Mouse (Mus musculus): Measurements from ENCODE around the gene Aurkaip1. TPM values are rescaled to one million over a fixed set of nuclear protein-coding genes. Genes with fewer than 3 reads are reported as not detected.

Aurkaip1 gene
- total RNA-seq, 4 experiments from 2014 or later: 134 to 175 (median 158) TPM

DNA sequence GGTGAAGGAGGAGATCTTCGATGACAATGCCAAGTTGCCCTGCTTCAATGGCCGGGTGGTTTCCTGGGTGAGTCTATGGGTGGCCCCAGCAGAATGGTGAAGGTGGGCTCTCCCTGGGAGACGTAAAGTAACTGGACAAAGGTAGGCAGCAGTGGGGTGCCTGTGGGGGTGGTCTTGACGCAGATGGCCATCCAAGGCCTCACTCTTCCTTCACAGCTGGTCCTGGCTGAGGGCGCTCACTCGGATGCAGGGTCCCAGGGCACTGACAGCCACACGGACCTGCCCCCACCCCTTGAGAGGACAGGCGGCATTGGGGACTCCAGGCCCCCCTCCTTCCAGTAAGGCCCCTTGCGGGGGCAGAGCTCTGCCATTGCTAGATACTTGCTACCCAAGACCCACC, 22.3 kb downstream of the Aurkaip1 start:
- no peak for DNase-seq

DNA sequence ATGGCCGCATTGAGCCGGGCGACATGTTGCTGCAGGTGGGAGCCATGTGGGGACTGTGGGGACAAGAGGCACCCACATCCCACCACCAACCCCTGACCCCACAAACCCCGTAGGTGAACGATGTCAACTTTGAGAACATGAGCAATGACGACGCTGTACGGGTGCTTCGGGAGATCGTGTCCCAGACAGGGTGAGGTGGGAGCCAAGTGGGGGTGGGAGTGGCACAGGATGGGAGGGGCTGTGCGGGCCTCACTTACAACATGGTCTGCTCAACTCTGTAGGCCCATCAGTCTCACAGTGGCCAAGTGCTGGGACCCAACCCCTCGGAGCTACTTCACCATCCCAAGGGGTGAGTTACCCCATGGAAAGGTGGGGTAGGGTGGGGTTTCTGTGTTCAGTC, 23.9 kb downstream of the Aurkaip1 start:
- no peak for DNase-seq

DNA sequence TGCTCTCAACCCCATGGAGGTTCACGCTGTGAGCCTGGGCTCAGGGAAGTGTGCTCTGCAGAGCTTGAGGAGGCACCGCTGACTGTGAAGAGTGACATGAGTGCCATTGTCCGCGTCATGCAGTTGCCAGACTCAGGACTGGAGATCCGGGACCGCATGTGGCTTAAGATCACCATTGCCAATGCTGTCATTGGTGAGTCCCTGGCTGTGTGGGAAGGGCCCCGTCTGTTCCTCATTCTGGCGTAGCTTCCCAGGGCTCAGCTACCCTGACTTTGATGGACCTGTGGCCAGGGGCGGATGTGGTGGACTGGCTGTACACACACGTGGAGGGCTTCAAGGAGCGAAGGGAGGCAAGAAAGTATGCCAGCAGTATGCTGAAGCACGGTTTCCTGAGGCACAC, 25.0 kb downstream of the Aurkaip1 start:
- no peak for DNase-seq

DNA sequence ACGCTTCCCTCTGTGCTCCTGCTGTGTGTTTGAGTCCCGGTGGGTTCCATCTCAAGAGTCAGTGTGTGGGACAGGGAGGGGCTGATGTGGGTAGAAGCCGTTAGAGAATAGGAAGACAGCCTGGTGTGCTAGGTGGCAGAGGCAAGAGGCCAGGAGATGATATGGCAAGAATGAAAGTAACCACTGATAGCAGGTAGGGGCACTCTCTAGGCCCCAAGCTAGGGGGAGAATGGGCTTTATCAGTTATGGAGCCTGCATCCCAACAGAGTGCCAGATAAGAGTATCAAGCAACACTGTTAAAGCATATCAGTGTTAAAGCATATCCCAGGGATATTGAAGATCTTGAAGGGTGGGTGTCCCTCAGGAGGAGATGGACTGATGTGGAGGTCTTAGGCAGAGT, 25.8 kb downstream of the Aurkaip1 start:
- peak; percentile 0 for DNase-seq

DNA sequence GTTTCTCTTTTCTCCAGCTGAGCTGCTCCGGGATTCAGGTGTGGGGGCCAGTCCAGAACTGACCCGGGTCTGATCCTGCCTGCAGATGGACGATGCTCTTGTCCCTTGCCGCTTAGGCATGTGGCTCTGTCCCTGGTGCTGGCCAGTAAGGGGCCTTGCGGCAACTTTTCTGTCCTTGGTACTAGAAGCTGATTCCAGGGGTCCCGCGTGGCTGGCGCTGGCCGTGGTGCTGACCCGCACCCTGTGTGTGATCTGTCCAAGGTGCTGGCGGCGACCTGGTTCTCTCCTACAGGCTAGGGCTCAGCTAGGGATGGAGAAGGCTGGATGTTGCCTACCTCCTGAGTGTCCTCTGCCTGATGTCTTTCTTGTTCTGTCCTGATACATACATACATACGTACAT, 28.2 kb downstream of the Aurkaip1 start:
- peak; percentile 31 for DNase-seq

DNA sequence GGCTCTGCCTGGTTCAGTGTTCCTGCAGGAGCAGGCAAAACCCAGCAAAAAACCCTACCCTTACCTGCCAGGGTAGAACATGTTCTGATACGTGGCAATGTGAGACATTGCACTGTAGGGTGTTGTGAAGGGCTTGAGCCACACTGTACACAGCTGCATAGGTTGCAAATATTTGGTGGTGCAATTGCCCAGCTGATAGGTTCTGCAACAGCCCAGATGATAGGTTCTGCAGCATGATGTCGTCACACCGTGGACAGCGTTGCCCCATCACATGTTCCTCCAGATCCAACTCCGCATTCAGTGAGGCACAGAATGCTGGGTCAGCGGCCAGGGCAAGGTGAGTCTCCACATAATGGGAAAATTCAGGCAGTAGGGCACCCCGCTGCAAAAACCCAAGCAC, 30.7 kb downstream of the Aurkaip1 start:
- peak; percentile 6 for DNase-seq

DNA sequence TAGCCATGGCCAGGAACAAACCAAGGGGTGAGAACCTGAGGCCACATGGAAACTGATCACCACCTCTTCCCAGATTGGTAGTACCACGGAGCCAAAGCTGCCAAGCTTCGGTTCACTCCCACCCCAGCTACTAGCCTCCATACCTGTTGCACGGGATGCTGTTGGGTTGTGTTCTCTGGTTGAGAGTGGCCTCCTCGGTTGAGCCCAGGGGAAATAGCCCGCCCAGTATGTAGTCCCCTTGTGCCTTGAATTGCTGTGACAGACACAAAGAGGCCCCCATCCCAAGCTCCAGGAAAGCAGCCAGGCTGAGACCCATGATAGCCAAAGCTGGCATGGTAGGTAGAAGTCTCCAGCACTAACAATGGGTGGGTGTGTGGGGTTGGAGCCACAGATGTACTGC, 31.9 kb downstream of the Aurkaip1 start, which contains the start of gene Tas1r3:
Tas1r3 (minus strand) TSS at position 362 of the 400 bp plus-strand sequence.
- peak; percentile 4 for DNase-seq

DNA sequence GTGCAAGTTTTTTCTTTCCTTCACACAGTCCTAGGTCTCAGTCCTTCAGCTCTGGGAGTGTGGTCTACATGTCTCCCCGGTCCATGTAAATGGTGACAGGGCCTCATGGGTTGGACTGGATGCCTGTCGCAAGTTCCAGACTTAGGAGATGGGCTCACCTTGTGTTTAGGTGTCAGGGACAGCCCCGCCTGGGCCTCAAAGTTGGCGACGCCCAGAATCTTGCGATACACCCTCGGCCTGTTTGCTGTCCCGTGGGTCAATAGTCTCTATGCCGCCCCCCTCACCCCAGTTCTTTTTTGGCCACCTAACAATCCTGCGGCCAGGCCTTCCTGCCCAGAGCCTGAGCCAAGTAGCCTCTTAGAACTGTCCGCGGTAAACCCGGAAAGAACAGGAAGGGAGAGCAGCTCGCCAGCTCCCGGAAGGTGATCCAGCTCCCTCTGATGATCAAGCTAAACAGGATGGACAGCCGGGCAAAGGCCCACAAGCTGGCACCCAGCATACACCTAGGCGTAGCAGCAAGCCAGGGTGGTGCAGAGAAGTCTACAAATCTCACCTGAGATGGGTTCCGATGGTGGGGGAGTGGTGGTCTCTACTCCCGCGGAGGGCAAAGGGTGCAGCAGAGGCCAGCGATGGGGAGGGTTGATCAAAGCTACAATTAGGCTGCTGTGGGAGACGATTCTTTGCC, 37.7 kb downstream of the Aurkaip1 start:
- no peak for DNase-seq

DNA sequence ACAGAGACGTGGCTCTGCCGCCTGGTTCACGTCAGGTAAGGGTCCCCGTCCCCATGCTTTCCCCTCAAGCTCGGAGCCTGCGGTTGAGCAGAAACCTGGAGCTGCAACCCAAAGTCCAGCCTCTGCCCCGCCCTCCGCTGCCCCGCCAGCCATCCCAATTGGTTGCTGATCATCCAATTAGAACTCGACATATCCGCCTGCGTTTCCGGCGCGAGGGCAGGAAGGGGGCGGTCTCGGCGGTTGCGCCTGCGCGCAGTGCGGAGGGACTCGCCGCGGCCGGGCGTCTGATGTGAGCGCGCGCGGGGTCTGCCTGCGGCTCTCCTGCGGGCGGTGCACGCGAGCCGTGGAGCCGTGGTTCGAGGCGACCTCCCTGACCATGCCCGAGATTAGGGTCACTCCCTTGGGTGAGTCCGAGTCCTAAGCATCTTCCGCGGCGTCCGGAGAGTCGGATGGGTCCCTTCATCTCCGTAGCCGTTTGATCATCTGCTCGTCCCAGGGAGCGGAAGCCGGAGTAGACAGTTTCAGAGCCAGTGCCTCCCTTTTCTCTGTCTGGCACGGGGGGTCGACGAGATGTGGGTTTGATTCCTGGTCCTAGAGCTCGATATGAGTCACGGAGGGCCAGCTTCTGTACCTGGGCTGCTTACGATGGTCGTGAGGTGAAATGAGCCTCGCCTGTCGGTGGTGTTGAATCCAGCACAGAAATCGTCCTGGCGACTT, 38.4 kb downstream of the Aurkaip1 start, which contains the start of the genes Cptp and Ints11:
Cptp (minus strand) TSS at position 124 of the 717 bp plus-strand sequence.
Ints11 (plus strand) TSS at position 230 of the 717 bp plus-strand sequence.
- peak; percentile 96 for DNase-seq

DNA sequence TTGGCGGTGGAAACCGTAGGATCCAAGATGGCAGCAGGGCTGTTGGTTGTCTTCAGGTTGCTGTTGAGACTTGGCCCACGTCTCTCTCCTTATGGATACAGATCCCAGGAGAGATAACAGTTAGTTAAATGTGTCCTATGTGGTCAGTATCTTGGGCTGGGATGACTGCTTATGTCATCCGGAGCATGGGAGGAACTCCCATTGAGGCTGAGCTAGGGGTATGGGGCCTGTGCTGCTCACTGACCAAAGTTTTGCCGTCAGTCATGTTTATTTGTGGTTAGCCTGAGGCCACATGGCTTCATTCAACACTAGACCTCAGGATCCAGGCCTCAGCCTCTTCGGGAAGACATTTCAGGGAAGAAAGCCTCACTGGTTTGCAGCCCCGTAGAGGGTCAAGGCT, 40.3 kb downstream of the Aurkaip1 start:
- no peak for DNase-seq

Small RNA genes within 50 kb of the gene (microRNA-seq; reads per million reads assigned to microRNA genes)
- 0 reads per million in 2 experiments for gene Gm27743

Other genes with a start within 250 kb of the Aurkaip1 start
- 10 to 100 TPM; 38.8 to 54.2 (median 44.9) TPM for gene Slc35e2, start 229.9 kb upstream of the Aurkaip1 start, total RNA-seq (2022)
- gene Cdk11b, start 206.4 kb upstream of the Aurkaip1 start, total RNA-seq (2022): 10 to 100 TPM; 43.1 to 56.6 (median 47.3) TPM
- gene Gm10563, start 185.9 kb upstream of the Aurkaip1 start, total RNA-seq (2022): not detected
- gene Mmp23, start 177.9 kb upstream of the Aurkaip1 start, total RNA-seq (2022): 1 to 10 TPM; 4.8 to 8.4 (median 6.7) TPM
- gene Mib2, start 162.1 kb upstream of the Aurkaip1 start, total RNA-seq (2022): 10 to 100 TPM; 53.5 to 74.5 (median 61.5) TPM
- gene Fndc10, start 136.9 kb upstream of the Aurkaip1 start, total RNA-seq (2022): 10 to 100 TPM; 67.7 to 72.0 (median 69.9) TPM
- 100 to 1,000 TPM; 106 to 127 (median 114) TPM for gene Ssu72, start 126.5 kb upstream of the Aurkaip1 start, total RNA-seq (2022)
- 1 to 10 TPM in 3 of 4 experiments, under 1 TPM in 1; 0.90 to 1.2 (median 1.1) TPM for gene Tmem240, start 96.5 kb upstream of the Aurkaip1 start, total RNA-seq (2022)
- gene Atad3a, start 70.2 kb upstream of the Aurkaip1 start, total RNA-seq (2022): 10 to 100 TPM; 69.5 to 90.1 (median 77.6) TPM
- gene Vwa1, start 56.6 kb upstream of the Aurkaip1 start, total RNA-seq (2022): 1 to 10 TPM; 3.2 to 6.9 (median 4.7) TPM
- gene Tmem88b, start 45.4 kb upstream of the Aurkaip1 start, total RNA-seq (2022): 1 to 10 TPM in 1 of 4 experiments, under 1 TPM in 3; 0.17 to 1.0 (median 0.62) TPM
- not detected for gene Ankrd65, start 40.8 kb upstream of the Aurkaip1 start, total RNA-seq (2022)
- 100 to 1,000 TPM; 102 to 144 (median 126) TPM for gene Mrpl20, start 28.4 kb upstream of the Aurkaip1 start, total RNA-seq (2022)
- 100 to 1,000 TPM in 3 of 4 experiments, 10 to 100 TPM in 1; 88.5 to 164 (median 122) TPM for gene Ccnl2, start 18.8 kb upstream of the Aurkaip1 start, total RNA-seq (2022)
- gene Mxra8, start 8.4 kb downstream of the Aurkaip1 start, total RNA-seq (2022): 10 to 100 TPM; 45.1 to 93.9 (median 66.8) TPM
- 100 to 1,000 TPM in 1 of 4 experiments, 10 to 100 TPM in 3; 69.6 to 110 (median 73.1) TPM for gene Dvl1, start 16.1 kb downstream of the Aurkaip1 start, total RNA-seq (2022)
- gene Tas1r3, start 32.1 kb downstream of the Aurkaip1 start, total RNA-seq (2022): 1 to 10 TPM in 1 of 4 experiments, under 1 TPM in 3; 0.46 to 1.2 (median 0.62) TPM
- 10 to 100 TPM; 16.4 to 29.0 (median 17.9) TPM for gene Cptp, start 38.2 kb downstream of the Aurkaip1 start, total RNA-seq (2022)
- gene Ints11, start 38.3 kb downstream of the Aurkaip1 start, total RNA-seq (2022): 10 to 100 TPM; 32.3 to 34.6 (median 33.3) TPM
- 10 to 100 TPM; 23.2 to 51.5 (median 41.4) TPM for gene Pusl1, start 60.5 kb downstream of the Aurkaip1 start, total RNA-seq (2022)
- gene Acap3, start 60.5 kb downstream of the Aurkaip1 start, total RNA-seq (2022): 10 to 100 TPM; 18.2 to 49.2 (median 30.9) TPM
- 10 to 100 TPM; 64.3 to 87.8 (median 77.0) TPM for gene Ube2j2, start 112.6 kb downstream of the Aurkaip1 start, total RNA-seq (2022)
- gene C1qtnf12, start 131.0 kb downstream of the Aurkaip1 start, total RNA-seq (2022): 10 to 100 TPM; 34.7 to 88.1 (median 58.1) TPM
- gene B3galt6, start 161.4 kb downstream of the Aurkaip1 start, total RNA-seq (2022): 1 to 10 TPM; 7.8 to 9.5 (median 8.9) TPM
- 100 to 1,000 TPM; 290 to 326 (median 308) TPM for gene Sdf4, start 161.6 kb downstream of the Aurkaip1 start, total RNA-seq (2022)
- 1 to 10 TPM; 1.0 to 3.0 (median 2.0) TPM for gene Tnfrsf4, start 182.6 kb downstream of the Aurkaip1 start, total RNA-seq (2022)
- gene Tnfrsf18, start 194.9 kb downstream of the Aurkaip1 start, total RNA-seq (2022): 1 to 10 TPM in 1 of 4 experiments, under 1 TPM in 1, not detected in 2; 0.42 to 1.2 TPM
- gene Ttll10, start 228.1 kb downstream of the Aurkaip1 start, total RNA-seq (2022): 1 to 10 TPM in 1 of 4 experiments, under 1 TPM in 2, not detected in 1; 0.38 to 1.2 (median 0.86) TPM

All from adrenal gland, adult 8-10 months (tissue).